Mouse (Mus musculus): ENCODE results near the gene Nes. TPM values are rescaled to one million over a fixed set of nuclear protein-coding genes. Genes with fewer than 3 reads are reported as not detected.

Nes gene
- polyA plus RNA-seq, 1 experiment from 2014 or later: 14.1 TPM

DNA sequence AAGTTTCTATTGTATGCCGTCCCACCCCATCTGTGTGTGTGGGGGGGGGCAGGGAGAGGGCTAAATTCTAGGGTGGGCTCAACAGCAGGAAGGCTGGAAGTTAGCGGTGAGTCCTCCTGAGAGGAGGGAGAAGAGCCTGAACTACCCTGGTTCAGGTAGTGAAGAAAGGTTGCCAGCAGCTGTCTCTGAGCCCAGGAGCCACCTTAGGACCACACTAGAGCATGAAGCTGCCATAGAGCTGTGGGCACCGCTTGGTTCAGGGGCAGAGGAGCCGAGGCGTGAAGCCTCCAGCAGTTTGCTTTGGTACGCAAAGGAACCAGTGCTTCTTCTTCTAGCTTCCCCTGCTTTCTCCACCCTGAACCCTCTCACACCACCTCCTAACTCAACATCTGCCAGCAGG, 12.7 kb downstream of the Nes start:
- Histone ChIP-seq H3K27me3 (ENCODE audit: control insufficient read depth, insufficient read depth, low read depth, low read length) (no peaks in the 10 kb centered on the region), H3K9me3 (replicated peaks; ENCODE audit: control insufficient read depth, low read length, poor library complexity, severe bottlenecking) (no peaks in the 10 kb centered on the region), H3K36me3 (ENCODE audit: control insufficient read depth, insufficient read depth, low read length) (no peaks in the 10 kb centered on the region), H3K9ac (ENCODE audit: low read depth, low read length) (no peak overlapping the region), H3K27ac (ENCODE audit: low read length) (no peak overlapping the region), H3K4me2 (ENCODE audit: low read length) (no peak overlapping the region), H3K4me3 (ENCODE audit: low read depth, low read length) (no peak overlapping the region), H3K4me1 (ENCODE audit: control insufficient read depth, insufficient read depth, low read length) (peaks cover 23% of the 10 kb centered on the region)
- 42% methylated on average over 6 of the region's 6 CpGs for WGBS
- ATAC-seq: no peak

DNA sequence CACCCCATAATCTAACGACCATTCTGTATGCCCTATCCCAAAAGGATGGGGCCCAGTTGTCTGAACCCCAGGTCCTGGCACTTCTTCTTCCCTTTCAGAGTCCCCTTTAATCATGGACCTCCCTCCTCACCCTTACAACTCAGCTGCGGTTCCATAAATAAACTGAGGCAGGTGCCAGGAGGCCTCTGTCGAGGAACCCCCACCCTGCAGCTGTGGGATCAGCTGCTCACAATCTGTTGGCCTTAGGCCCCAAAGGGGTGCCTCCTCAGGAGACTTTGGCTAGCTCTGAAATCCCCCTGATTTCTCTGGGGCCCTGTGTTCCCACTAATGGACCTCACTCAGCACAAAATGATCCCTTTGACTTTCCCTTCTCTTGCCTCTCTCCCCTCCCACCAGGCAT, 13.2 kb downstream of the Nes start:
- no peak for ATAC-seq
- no peaks in the 10 kb centered on the region for H3K27me3 ChIP-seq (ENCODE audit: control insufficient read depth, insufficient read depth, low read depth, low read length)
- peaks cover 23% of the 10 kb centered on the region for H3K4me1 ChIP-seq (ENCODE audit: control insufficient read depth, insufficient read depth, low read length)
- H3K9ac ChIP-seq (ENCODE audit: low read depth, low read length): no peak overlapping the region
- H3K36me3 ChIP-seq (ENCODE audit: control insufficient read depth, insufficient read depth, low read length): no peaks in the 10 kb centered on the region
- no peaks in the 10 kb centered on the region for H3K9me3 ChIP-seq (replicated peaks; ENCODE audit: control insufficient read depth, low read length, poor library complexity, severe bottlenecking)
- no peak overlapping the region for H3K4me2 ChIP-seq (ENCODE audit: low read length)
- no peak overlapping the region for H3K4me3 ChIP-seq (ENCODE audit: low read depth, low read length)
- no peak overlapping the region for H3K27ac ChIP-seq (ENCODE audit: low read length)
- 35% methylated on average over 3 of the region's 3 CpGs for WGBS

DNA sequence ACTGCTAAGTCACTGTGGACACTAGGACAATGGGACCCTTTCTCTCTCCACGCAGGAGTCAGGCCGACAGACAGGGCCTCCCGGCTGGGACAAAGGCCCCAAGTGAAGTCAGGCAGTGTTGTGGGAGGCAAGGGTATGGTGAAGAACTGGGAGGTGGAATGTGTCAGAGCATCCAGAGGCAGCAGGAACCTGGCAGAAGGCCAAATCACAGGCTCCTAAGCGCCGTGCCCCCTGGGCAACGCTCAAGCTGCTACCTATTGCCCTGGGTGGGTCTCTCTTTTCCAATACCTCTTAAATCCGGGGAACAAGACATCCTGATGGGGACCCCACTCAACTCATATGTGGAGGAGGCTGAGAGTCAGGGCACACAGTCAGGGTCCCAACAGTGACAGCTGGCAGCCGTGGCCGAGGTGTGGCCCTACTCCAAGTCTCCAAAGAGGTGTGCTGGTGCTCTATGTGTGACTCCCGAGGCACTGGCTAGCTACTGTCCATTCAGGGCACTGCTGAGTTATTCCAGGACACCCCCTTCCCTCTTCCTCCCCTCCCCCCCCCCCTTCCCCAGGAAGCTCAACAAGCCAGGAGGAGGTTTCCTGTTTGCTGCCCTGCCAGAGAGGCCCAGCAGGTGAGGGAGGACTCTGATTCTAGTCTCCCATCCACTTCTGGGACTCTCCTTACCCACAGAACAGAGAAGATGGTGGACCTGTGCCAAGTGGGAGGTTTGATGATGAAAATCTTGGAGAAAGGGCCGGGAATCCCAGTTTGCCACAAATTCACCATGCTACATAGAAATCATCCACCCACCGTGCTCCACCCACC, 14.8 kb downstream of the Nes start:
- Histone ChIP-seq H3K27me3 (ENCODE audit: control insufficient read depth, insufficient read depth, low read depth, low read length) (peaks cover 2% of the 10 kb centered on the region; the same call in 1 of the 2 replicates), H3K4me2 (ENCODE audit: low read length) (no peak overlapping the region), H3K27ac (ENCODE audit: low read length) (no peak overlapping the region), H3K4me3 (ENCODE audit: low read depth, low read length) (no peak overlapping the region), H3K9me3 (replicated peaks; ENCODE audit: control insufficient read depth, low read length, poor library complexity, severe bottlenecking) (no peaks in the 10 kb centered on the region), H3K36me3 (ENCODE audit: control insufficient read depth, insufficient read depth, low read length) (no peaks in the 10 kb centered on the region), H3K4me1 (ENCODE audit: control insufficient read depth, insufficient read depth, low read length) (peaks cover 23% of the 10 kb centered on the region), H3K9ac (ENCODE audit: low read depth, low read length) (no peak overlapping the region)
- WGBS: 24% methylated on average over 12 of the region's 12 CpGs
- ATAC-seq: no peak

DNA sequence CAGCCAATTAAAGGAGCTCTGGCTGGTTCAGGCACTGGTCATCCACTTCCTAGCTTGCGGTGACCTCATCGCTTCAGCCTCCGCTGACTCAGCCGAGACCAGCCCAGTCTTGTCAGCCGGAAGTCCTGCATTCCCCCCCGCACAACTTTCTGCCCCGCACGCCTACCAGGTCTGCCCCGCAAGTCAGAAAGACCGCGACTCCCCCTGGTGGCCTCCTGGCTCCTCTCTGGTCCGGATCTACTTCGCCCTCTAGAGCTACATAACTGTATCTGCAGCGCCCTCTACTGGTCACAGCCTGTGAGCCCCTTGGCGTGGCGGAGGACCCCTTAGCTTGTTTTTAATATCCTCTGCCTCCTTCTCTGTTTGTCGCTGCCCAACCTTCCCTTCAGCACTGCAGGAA, 16.0 kb downstream of the Nes start:
- H3K36me3 ChIP-seq (ENCODE audit: control insufficient read depth, insufficient read depth, low read length): no peaks in the 10 kb centered on the region

DNA sequence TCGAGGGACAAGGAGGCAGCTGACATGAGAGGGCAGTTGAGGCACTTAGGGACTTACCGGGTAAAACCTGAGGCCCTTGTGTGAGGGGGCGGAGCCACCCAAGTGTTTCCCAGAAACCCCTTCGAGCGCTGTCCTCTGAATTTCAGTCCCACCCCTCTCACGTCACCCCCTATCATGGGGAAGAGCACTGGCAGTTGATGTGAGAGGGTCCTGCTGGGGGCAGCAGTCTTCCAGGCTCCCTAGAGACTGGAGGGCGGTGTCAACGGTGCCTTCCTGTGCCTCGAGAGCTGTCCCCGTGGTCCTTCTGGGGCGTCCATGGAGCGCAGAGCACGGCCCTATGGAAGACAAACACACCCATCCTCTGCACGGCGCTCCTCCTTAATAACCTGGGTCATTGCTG, 16.8 kb downstream of the Nes start:
- peak overlapping the region; percentile 49 for H3K9ac ChIP-seq (ENCODE audit: low read depth, low read length)
- no peaks in the 10 kb centered on the region for H3K36me3 ChIP-seq (ENCODE audit: control insufficient read depth, insufficient read depth, low read length)
- peaks cover 19% of the 10 kb centered on the region for H3K4me1 ChIP-seq (ENCODE audit: control insufficient read depth, insufficient read depth, low read length)
- peak overlapping the region; percentile 51 for H3K4me2 ChIP-seq (ENCODE audit: low read length)
- ATAC-seq: peak; percentile 79
- peak overlapping the region; percentile 32 for H3K4me3 ChIP-seq (ENCODE audit: low read depth, low read length)
- peak overlapping the region; percentile 24 for H3K27ac ChIP-seq (ENCODE audit: low read length)
- H3K9me3 ChIP-seq (replicated peaks; ENCODE audit: control insufficient read depth, low read length, poor library complexity, severe bottlenecking): no peaks in the 10 kb centered on the region
- peaks cover 4% of the 10 kb centered on the region; the same call in 1 of the 2 replicates for H3K27me3 ChIP-seq (ENCODE audit: control insufficient read depth, insufficient read depth, low read depth, low read length)
- under 1% methylated on average over 15 of the region's 15 CpGs for WGBS

More for the DNA sequence above, 16.0 kb downstream of the Nes start:
- WGBS: 0% methylated on average over 17 of the region's 17 CpGs
- peak; percentile 79 for ATAC-seq
- Histone ChIP-seq H3K27ac (ENCODE audit: low read length) (peak overlapping the region; percentile 24), H3K9ac (ENCODE audit: low read depth, low read length) (peak overlapping the region; percentile 49; the same call in 1 of the 2 replicates), H3K4me2 (ENCODE audit: low read length) (peak overlapping the region; percentile 51), H3K27me3 (ENCODE audit: control insufficient read depth, insufficient read depth, low read depth, low read length) (peaks cover 2% of the 10 kb centered on the region; the same call in 1 of the 2 replicates), H3K4me1 (ENCODE audit: control insufficient read depth, insufficient read depth, low read length) (peaks cover 23% of the 10 kb centered on the region), H3K4me3 (ENCODE audit: low read depth, low read length) (peak overlapping the region; percentile 32), H3K9me3 (replicated peaks; ENCODE audit: control insufficient read depth, low read length, poor library complexity, severe bottlenecking) (no peaks in the 10 kb centered on the region)

DNA sequence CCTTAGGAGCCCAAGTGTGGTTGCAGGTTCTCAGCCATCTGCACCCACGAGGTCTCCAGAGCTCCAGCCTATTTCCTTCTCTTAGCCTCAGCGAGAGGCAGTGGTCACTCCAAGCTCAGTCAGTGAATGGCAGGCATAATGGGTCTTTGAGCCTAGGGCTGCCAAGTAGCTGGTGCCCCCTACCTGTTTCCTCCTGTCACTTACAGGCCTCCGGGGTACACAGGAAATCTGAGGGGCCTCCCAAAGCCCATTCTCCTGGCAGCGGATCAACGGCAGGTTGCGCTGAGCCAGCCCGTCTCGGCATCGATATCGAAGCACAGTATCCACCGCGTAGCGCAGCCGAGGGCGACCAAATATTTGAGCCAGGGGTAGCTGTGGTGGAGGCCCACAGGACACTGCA, 17.2 kb downstream of the Nes start:
- H3K9me3 ChIP-seq (replicated peaks; ENCODE audit: control insufficient read depth, low read length, poor library complexity, severe bottlenecking): no peaks in the 10 kb centered on the region
- H3K27ac ChIP-seq (ENCODE audit: low read length): peak overlapping the region; percentile 24
- H3K4me3 ChIP-seq (ENCODE audit: low read depth, low read length): peak overlapping the region; percentile 32
- WGBS: 9% methylated on average over 15 of the region's 15 CpGs
- H3K4me2 ChIP-seq (ENCODE audit: low read length): peak overlapping the region; percentile 51
- H3K27me3 ChIP-seq (ENCODE audit: control insufficient read depth, insufficient read depth, low read depth, low read length): peaks cover 8% of the 10 kb centered on the region
- peak; percentile 16 for ATAC-seq
- H3K36me3 ChIP-seq (ENCODE audit: control insufficient read depth, insufficient read depth, low read length): no peaks in the 10 kb centered on the region
- H3K4me1 ChIP-seq (ENCODE audit: control insufficient read depth, insufficient read depth, low read length): peaks cover 16% of the 10 kb centered on the region
- peak overlapping the region; percentile 33 for H3K9ac ChIP-seq (ENCODE audit: low read depth, low read length)

DNA sequence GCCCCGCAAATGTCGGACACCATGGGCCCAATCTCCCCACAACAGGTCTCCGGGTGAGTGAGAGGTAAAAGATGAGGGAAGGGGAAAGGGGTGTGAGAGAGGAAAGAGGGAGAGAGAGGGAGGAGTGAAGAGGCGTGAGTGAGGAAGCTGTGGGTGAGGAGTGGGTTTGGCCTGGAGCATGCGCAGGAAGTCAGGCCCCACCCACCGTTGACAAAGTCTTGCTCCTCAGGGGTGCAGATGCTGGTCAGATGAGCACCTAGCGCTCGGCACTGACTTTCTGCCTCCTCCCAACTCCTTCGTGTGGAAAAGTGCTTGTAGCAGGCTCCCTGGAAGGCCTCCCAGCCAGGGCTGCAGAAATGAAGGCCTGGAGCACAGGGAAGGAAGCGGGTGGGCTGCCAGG, 19.1 kb downstream of the Nes start:
- whole genome bisulfite sequencing: 38% methylated on average over 10 of the region's 10 CpGs
- peaks cover 15% of the 10 kb centered on the region for H3K4me1 ChIP-seq (ENCODE audit: control insufficient read depth, insufficient read depth, low read length)
- no peak overlapping the region for H3K9ac ChIP-seq (ENCODE audit: low read depth, low read length)
- H3K27me3 ChIP-seq (ENCODE audit: control insufficient read depth, insufficient read depth, low read depth, low read length): peaks cover 22% of the 10 kb centered on the region
- no peak overlapping the region for H3K27ac ChIP-seq (ENCODE audit: low read length)
- H3K9me3 ChIP-seq (replicated peaks; ENCODE audit: control insufficient read depth, low read length, poor library complexity, severe bottlenecking): no peaks in the 10 kb centered on the region
- no peak overlapping the region for H3K4me2 ChIP-seq (ENCODE audit: low read length)
- H3K4me3 ChIP-seq (ENCODE audit: low read depth, low read length): no peak overlapping the region
- ATAC-seq: no peak
- H3K36me3 ChIP-seq (ENCODE audit: control insufficient read depth, insufficient read depth, low read length): no peaks in the 10 kb centered on the region

DNA sequence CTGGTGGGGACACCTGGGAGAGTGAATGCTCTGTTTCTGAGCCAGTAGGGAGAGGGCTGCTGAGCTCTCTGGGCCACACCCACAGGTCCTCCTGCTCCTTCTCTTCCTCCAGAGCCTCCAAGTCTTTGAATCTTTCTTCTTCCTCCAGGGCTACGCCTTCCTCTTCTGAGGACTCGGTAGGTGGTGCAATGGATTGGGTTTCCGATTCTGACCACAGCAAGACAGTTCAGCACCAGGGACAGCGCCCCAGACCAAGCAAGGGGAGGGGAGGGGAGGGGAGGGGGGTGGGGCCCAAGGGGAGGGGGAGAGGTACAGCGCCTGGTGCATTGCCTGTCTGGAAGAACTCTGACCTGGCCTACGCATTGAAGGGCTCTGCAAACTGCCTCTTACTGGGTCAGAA, 22.6 kb downstream of the Nes start:
- Histone ChIP-seq H3K4me3 (ENCODE audit: low read depth, low read length) (no peak overlapping the region), H3K9me3 (replicated peaks; ENCODE audit: control insufficient read depth, low read length, poor library complexity, severe bottlenecking) (no peaks in the 10 kb centered on the region), H3K4me2 (ENCODE audit: low read length) (no peak overlapping the region), H3K27me3 (ENCODE audit: control insufficient read depth, insufficient read depth, low read depth, low read length) (peaks cover 55% of the 10 kb centered on the region), H3K36me3 (ENCODE audit: control insufficient read depth, insufficient read depth, low read length) (no peaks in the 10 kb centered on the region), H3K4me1 (ENCODE audit: control insufficient read depth, insufficient read depth, low read length) (peaks cover 9% of the 10 kb centered on the region), H3K27ac (ENCODE audit: low read length) (no peak overlapping the region), H3K9ac (ENCODE audit: low read depth, low read length) (no peak overlapping the region)
- no peak for ATAC-seq
- WGBS: 3% methylated on average over 6 of the region's 6 CpGs

DNA sequence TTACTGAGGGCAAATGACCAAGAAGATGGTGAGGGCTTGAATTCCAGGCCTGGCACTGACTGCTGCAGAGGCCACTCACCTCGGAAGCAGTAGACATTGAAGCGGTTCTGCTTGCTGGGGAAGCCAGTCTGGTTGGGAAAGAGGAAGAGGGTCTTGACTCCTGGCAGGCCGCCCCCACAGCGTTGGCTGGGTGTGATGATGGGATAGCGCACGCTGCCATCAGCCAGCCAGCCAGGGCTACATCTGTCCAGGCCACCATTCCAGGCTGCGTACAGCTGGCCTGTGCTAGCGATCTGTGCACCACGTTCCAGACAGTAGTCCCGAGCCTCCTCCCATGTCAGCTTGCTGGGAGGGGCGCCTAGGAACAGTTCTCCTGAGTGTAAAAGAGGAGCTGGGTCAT, 24.5 kb downstream of the Nes start:
- 25% methylated on average over 11 of the region's 11 CpGs for WGBS
- ATAC-seq: no peak
- Histone ChIP-seq H3K27ac (ENCODE audit: low read length) (no peak overlapping the region), H3K27me3 (ENCODE audit: control insufficient read depth, insufficient read depth, low read depth, low read length) (peaks cover 72% of the 10 kb centered on the region), H3K4me1 (ENCODE audit: control insufficient read depth, insufficient read depth, low read length) (peaks cover 21% of the 10 kb centered on the region), H3K9me3 (replicated peaks; ENCODE audit: control insufficient read depth, low read length, poor library complexity, severe bottlenecking) (no peaks in the 10 kb centered on the region), H3K4me3 (ENCODE audit: low read depth, low read length) (no peak overlapping the region), H3K36me3 (ENCODE audit: control insufficient read depth, insufficient read depth, low read length) (no peaks in the 10 kb centered on the region), H3K4me2 (ENCODE audit: low read length) (no peak overlapping the region), H3K9ac (ENCODE audit: low read depth, low read length) (no peak overlapping the region)
